Mouse (Mus musculus): ENCODE measurements around the gene Ndufa11. TPM values are rescaled to one million over a fixed set of nuclear protein-coding genes. Genes with fewer than 3 reads are reported as not detected.

Ndufa11 gene
- total RNA-seq, 1 experiment = 484 TPM

DNA sequence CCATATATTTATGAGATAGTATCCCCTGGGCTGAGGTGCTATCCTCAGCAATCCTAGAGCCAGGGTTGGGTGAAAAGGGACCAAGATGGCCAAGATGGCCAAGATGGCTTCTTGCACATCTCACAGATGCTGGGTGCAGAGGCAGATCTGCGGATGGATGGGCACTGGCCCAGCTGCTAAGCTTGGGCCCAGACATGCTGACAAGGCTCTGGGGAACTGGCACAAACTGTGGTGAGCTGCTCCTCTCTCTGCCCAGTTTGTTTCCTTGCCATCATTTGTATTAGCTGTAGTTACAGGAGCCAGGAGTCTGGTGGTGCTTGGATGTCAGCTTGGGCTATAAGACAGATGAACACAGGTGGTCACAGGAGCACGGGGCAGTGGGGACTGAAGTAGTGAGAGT, 32.9 kb upstream of the Ndufa11 start:
- in situ Hi-C loops (cut with MboI; ENCODE audit: low sequenced_read_pairs in 2 of 2, unreplicated experiment in 2 of 2) = no loop called here
- H3K9ac ChIP-seq (ENCODE audit: insufficient read depth, low read depth, low read length, poor library complexity, severe bottlenecking) = no peak overlapping the region
- TF ChIP-seq CHD2 (IDR thresholded peaks at IDR 0.05; ENCODE audit: low read depth, low read length) = no peak
- TF ChIP-seq ZNF384 (IDR thresholded peaks at IDR 0.05; ENCODE audit: low read depth, low read length) = no peak
- no peak for TF ChIP-seq ZC3H11A (IDR thresholded peaks at IDR 0.05; ENCODE audit: borderline replicate concordance, low read depth, low read length)
- TF ChIP-seq MAFK (IDR thresholded peaks at IDR 0.05; ENCODE audit: insufficient read depth, low read depth, low read length) = no peak
- TF ChIP-seq HCFC1 (IDR thresholded peaks at IDR 0.05; ENCODE audit: borderline replicate concordance, insufficient read depth, low read length) = no peak
- H3K36me3 ChIP-seq (ENCODE audit: control insufficient read depth, insufficient read depth, low read length, poor library complexity, severe bottlenecking) = peaks cover 52% of the 10 kb centered on the region
- DNase-seq (ENCODE audit: low read depth, low spot score) = no peak
- H3K4me1 ChIP-seq (ENCODE audit: control insufficient read depth in 2 of 2, insufficient read depth in 2 of 2, low read length in 2 of 2, poor library complexity in 1 of 2) = no peaks in the 10 kb centered on the region
- no peaks in the 10 kb centered on the region for H3K9me3 ChIP-seq (ENCODE audit: control insufficient read depth, insufficient read depth, low read depth, low read length)
- H3K27ac ChIP-seq (ENCODE audit: insufficient read depth, low read depth, low read length, poor library complexity, severe bottlenecking) = no peak overlapping the region
- H3K4me3 ChIP-seq (ENCODE audit: insufficient read depth in 1 of 2, low read depth in 1 of 2, low read length in 2 of 2, poor library complexity in 1 of 2, severe bottlenecking in 1 of 2) = no peak overlapping the region

DNA sequence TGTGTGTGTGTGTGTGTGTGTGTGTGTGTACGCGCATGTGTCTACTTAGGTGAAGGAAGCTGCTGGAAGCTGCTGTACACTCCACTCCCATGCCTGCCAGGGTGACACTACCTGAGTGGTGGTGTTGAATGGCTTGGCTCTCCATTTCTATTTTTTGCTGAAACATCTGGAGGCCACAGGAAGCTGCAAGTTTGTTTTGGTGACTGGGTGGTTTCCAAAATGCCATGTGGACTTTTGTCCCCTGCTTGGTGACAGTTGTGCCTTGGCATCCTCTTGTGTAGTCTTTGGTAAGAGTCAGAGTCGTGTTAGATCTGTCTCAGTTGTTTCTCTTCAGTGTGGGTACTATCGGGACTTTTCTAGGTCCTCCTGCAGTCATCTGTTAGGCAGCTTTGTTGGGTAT, 30.8 kb upstream of the Ndufa11 start:
- no peak overlapping the region for H3K4me3 ChIP-seq (ENCODE audit: insufficient read depth in 1 of 2, low read depth in 1 of 2, low read length in 2 of 2, poor library complexity in 1 of 2, severe bottlenecking in 1 of 2)
- H3K4me1 ChIP-seq (ENCODE audit: control insufficient read depth in 2 of 2, insufficient read depth in 2 of 2, low read length in 2 of 2, poor library complexity in 1 of 2) = no peaks in the 10 kb centered on the region
- no peaks in the 10 kb centered on the region for H3K9me3 ChIP-seq (ENCODE audit: control insufficient read depth, insufficient read depth, low read depth, low read length)
- peaks cover 54% of the 10 kb centered on the region for H3K36me3 ChIP-seq (ENCODE audit: control insufficient read depth, insufficient read depth, low read length, poor library complexity, severe bottlenecking)
- H3K27ac ChIP-seq (ENCODE audit: insufficient read depth, low read depth, low read length, poor library complexity, severe bottlenecking) = no peak overlapping the region
- in situ Hi-C loops (cut with MboI; ENCODE audit: low sequenced_read_pairs in 2 of 2, unreplicated experiment in 2 of 2) = no loop called here
- no peak for DNase-seq (ENCODE audit: low read depth, low spot score)
- TF ChIP-seq CHD2 (IDR thresholded peaks at IDR 0.05; ENCODE audit: low read depth, low read length) = no peak
- TF ChIP-seq ZC3H11A (IDR thresholded peaks at IDR 0.05; ENCODE audit: borderline replicate concordance, low read depth, low read length) = no peak
- no peak for TF ChIP-seq HCFC1 (IDR thresholded peaks at IDR 0.05; ENCODE audit: borderline replicate concordance, insufficient read depth, low read length)
- no peak for TF ChIP-seq MAFK (IDR thresholded peaks at IDR 0.05; ENCODE audit: insufficient read depth, low read depth, low read length)
- no peak for TF ChIP-seq ZNF384 (IDR thresholded peaks at IDR 0.05; ENCODE audit: low read depth, low read length)
- H3K9ac ChIP-seq (ENCODE audit: insufficient read depth, low read depth, low read length, poor library complexity, severe bottlenecking) = no peak overlapping the region

GRCm38 (mm10) chr17:56688045-56688444, 29.5 kb upstream of the Ndufa11 start:
- no peaks in the 10 kb centered on the region for H3K9me3 ChIP-seq (ENCODE audit: control insufficient read depth, insufficient read depth, low read depth, low read length)
- no peak for DNase-seq (ENCODE audit: low read depth, low spot score)
- no peak overlapping the region for H3K9ac ChIP-seq (ENCODE audit: insufficient read depth, low read depth, low read length, poor library complexity, severe bottlenecking)
- no peak overlapping the region for H3K27ac ChIP-seq (ENCODE audit: insufficient read depth, low read depth, low read length, poor library complexity, severe bottlenecking)
- no peak for TF ChIP-seq CHD2 (IDR thresholded peaks at IDR 0.05; ENCODE audit: low read depth, low read length)
- TF ChIP-seq ZC3H11A (IDR thresholded peaks at IDR 0.05; ENCODE audit: borderline replicate concordance, low read depth, low read length) = no peak
- no peak for TF ChIP-seq MAFK (IDR thresholded peaks at IDR 0.05; ENCODE audit: insufficient read depth, low read depth, low read length)
- no peak for TF ChIP-seq HCFC1 (IDR thresholded peaks at IDR 0.05; ENCODE audit: borderline replicate concordance, insufficient read depth, low read length)
- no peak for TF ChIP-seq ZNF384 (IDR thresholded peaks at IDR 0.05; ENCODE audit: low read depth, low read length)
- in situ Hi-C loops (cut with MboI; ENCODE audit: low sequenced_read_pairs in 2 of 2, unreplicated experiment in 2 of 2) = no loop called here
- peaks cover 57% of the 10 kb centered on the region for H3K36me3 ChIP-seq (ENCODE audit: control insufficient read depth, insufficient read depth, low read length, poor library complexity, severe bottlenecking)
- H3K4me3 ChIP-seq (ENCODE audit: insufficient read depth in 1 of 2, low read depth in 1 of 2, low read length in 2 of 2, poor library complexity in 1 of 2, severe bottlenecking in 1 of 2) = no peak overlapping the region
- no peaks in the 10 kb centered on the region for H3K4me1 ChIP-seq (ENCODE audit: control insufficient read depth in 2 of 2, insufficient read depth in 2 of 2, low read length in 2 of 2, poor library complexity in 1 of 2)

DNA sequence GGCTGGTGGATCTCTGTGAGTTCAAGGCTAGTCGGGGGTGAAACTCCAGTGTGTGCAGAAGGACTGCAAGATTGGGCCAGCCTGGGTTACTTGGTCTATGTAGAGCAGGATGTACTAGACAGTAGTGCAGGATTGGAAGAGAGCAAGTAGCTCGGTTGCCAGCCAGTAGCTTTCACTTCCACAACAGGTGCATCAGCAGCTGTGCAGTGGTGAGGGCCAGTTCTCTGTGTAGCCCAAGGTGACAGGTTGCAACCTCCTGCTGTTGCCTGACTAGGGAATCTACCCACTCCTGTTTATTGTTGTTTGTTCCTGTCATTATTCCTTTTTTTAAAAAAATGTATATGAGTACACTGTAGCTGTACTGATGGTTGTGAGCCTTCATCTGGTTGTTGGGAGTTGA, 28.9 kb upstream of the Ndufa11 start:
- H3K9me3 ChIP-seq (ENCODE audit: control insufficient read depth, insufficient read depth, low read depth, low read length) = no peaks in the 10 kb centered on the region
- H3K9ac ChIP-seq (ENCODE audit: insufficient read depth, low read depth, low read length, poor library complexity, severe bottlenecking) = no peak overlapping the region
- TF ChIP-seq HCFC1 (IDR thresholded peaks at IDR 0.05; ENCODE audit: borderline replicate concordance, insufficient read depth, low read length) = no peak
- peaks cover 60% of the 10 kb centered on the region for H3K36me3 ChIP-seq (ENCODE audit: control insufficient read depth, insufficient read depth, low read length, poor library complexity, severe bottlenecking)
- no peak overlapping the region for H3K4me3 ChIP-seq (ENCODE audit: insufficient read depth in 1 of 2, low read depth in 1 of 2, low read length in 2 of 2, poor library complexity in 1 of 2, severe bottlenecking in 1 of 2)
- no peaks in the 10 kb centered on the region for H3K4me1 ChIP-seq (ENCODE audit: control insufficient read depth in 2 of 2, insufficient read depth in 2 of 2, low read length in 2 of 2, poor library complexity in 1 of 2)
- in situ Hi-C loops (cut with MboI; ENCODE audit: low sequenced_read_pairs in 2 of 2, unreplicated experiment in 2 of 2) = no loop called here
- H3K27ac ChIP-seq (ENCODE audit: insufficient read depth, low read depth, low read length, poor library complexity, severe bottlenecking) = no peak overlapping the region
- no peak for DNase-seq (ENCODE audit: low read depth, low spot score)

- Histone ChIP-seq H3K4me1 (ENCODE audit: control insufficient read depth in 2 of 2, insufficient read depth in 2 of 2, low read length in 2 of 2, poor library complexity in 1 of 2) (no peaks in the 10 kb centered on the region), H3K9me3 (ENCODE audit: control insufficient read depth, insufficient read depth, low read depth, low read length) (no peaks in the 10 kb centered on the region), H3K9ac (ENCODE audit: insufficient read depth, low read depth, low read length, poor library complexity, severe bottlenecking) (no peak overlapping the region), H3K36me3 (ENCODE audit: control insufficient read depth, insufficient read depth, low read length, poor library complexity, severe bottlenecking) (peaks cover 64% of the 10 kb centered on the region), H3K27ac (ENCODE audit: insufficient read depth, low read depth, low read length, poor library complexity, severe bottlenecking) (no peak overlapping the region), H3K4me3 (ENCODE audit: insufficient read depth in 1 of 2, low read depth in 1 of 2, low read length in 2 of 2, poor library complexity in 1 of 2, severe bottlenecking in 1 of 2) (no peak overlapping the region)
- in situ Hi-C loops (cut with MboI; ENCODE audit: low sequenced_read_pairs in 2 of 2, unreplicated experiment in 2 of 2) = no loop called here
- no peak for TF ChIP-seq ZNF384 (IDR thresholded peaks at IDR 0.05; ENCODE audit: low read depth, low read length)
- TF ChIP-seq MAFK (IDR thresholded peaks at IDR 0.05; ENCODE audit: insufficient read depth, low read depth, low read length) = no peak
- TF ChIP-seq ZC3H11A (IDR thresholded peaks at IDR 0.05; ENCODE audit: borderline replicate concordance, low read depth, low read length) = no peak
- no peak for TF ChIP-seq HCFC1 (IDR thresholded peaks at IDR 0.05; ENCODE audit: borderline replicate concordance, insufficient read depth, low read length)
- no peak for TF ChIP-seq CHD2 (IDR thresholded peaks at IDR 0.05; ENCODE audit: low read depth, low read length)
- no peak for DNase-seq (ENCODE audit: low read depth, low spot score)
These were observed 24.2 kb upstream of the Ndufa11 start for GRCm38 (mm10) chr17:56693395-56693794.
